Mouse (Mus musculus) intestine, embryonic 14.5 days (tissue): ENCODE data around the gene Slc45a2. TPM values are rescaled to one million over a fixed set of nuclear protein-coding genes. Genes with fewer than 3 reads are reported as not detected.

ENCODE experiments used
- ATAC-seq: fragments of 200-750 bp; cut with Nextera tagmentation; replicated peaks from 2 replicates; pipeline ENCODE4 v1.8.0; 2017; ENCODE audit warnings: low read depth, moderate number of reproducible peaks, moderate TSS enrichment, moderate library complexity; ENCODE audit not compliant: low FRiP score, low TSS enrichment
- DNase-seq: peaks from one replicate; pipeline ENCODE4 v3.0.0-alpha.2; 2018; ENCODE audit warnings: low spot score
- H3K27ac ChIP-seq: fragments of 300-500 bp; sonication (generic); 2 replicates; pipeline ENCODE4 v1.5.1; 2014; ENCODE audit warnings: low read depth, mild to moderate bottlenecking, control low read depth
- H3K27me3 ChIP-seq: fragments of 300-500 bp; sonication (generic); replicated peaks from 2 replicates; pipeline ENCODE4 v1.6.1; 2014; ENCODE audit warnings: low read length, control low read depth; ENCODE audit not compliant: control insufficient read depth, insufficient read depth
- H3K36me3 ChIP-seq: fragments of 300-500 bp; sonication (generic); 2 replicates; pipeline ENCODE4 v1.6.1; 2014; ENCODE audit warnings: low read length, control low read depth; ENCODE audit not compliant: control insufficient read depth, insufficient read depth
- H3K4me1 ChIP-seq: fragments of 300-500 bp; sonication (generic); replicated peaks from 2 replicates; pipeline ENCODE4 v1.6.1; 2014; ENCODE audit warnings: low read length, control low read depth, mixed read lengths; ENCODE audit not compliant: control insufficient read depth, insufficient read depth
- H3K4me2 ChIP-seq: fragments of 300-500 bp; sonication (generic); 2 replicates; pipeline ENCODE4 v1.6.1; 2014; ENCODE audit warnings: low read length
- H3K4me3 ChIP-seq: fragments of 300-500 bp; sonication (generic); 2 replicates; pipeline ENCODE4 v1.5.1; 2014; ENCODE audit warnings: low read depth, low read length, control low read depth, mixed read lengths
- H3K9ac ChIP-seq: fragments of 300-500 bp; sonication (generic); 2 replicates; pipeline ENCODE4 v1.6.1; 2014; ENCODE audit warnings: mild to moderate bottlenecking, low read length
- H3K9me3 ChIP-seq: fragments of 300-500 bp; sonication (generic); 2 replicates; pipeline ENCODE4 v1.6.1; 2016; ENCODE audit warnings: low read length, control low read depth; ENCODE audit not compliant: control insufficient read depth
- WGBS: fragments of 180-500 bp; shearing (Covaris S2); extraction: QIAGEN DNeasy Blood & Tissue Kit; methylation state at CpG from one replicate; pipeline ENCODE4 v1.1.7; 2014; 5-methylcytosine and 5-hydroxymethylcytosine counted together
- polyA plus RNA-seq: library from polyadenylated mRNA; unstranded; fragments of >200 nt; fragmentation: Nextera tagmentation; extraction: Ambion mirVana; gene quantifications from 2 replicates; pipeline ENCODE4 v1.2.1, GENCODE M21; 2014

The Slc45a2 gene
- polyA plus RNA-seq, 1 experiment from 2014 or later: not detected

DNA sequence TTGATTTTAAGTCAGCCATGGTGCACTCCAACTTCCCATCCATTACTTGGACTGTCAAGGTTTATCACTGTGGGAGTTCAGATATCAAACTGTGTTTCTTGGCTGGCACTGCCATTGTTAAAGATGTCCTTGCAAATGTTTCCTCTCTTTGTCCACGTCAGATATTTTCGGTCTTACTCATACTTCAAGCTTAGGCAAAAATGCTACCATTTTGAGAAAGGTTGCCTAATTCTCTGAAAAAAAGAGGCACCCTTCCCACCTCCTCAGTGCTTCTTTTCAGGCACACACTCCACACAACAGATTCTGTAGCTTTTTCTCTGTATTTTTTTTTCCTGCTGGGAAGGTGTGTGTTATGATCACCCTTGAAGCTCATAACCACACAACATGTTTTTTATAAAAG lies 40.7 kb downstream of the Slc45a2 start:
- Histone ChIP-seq H3K4me2 (no peak overlapping the region), H3K9ac (no peak overlapping the region), H3K4me1 (peaks cover 16% of the 10 kb centered on the region), H3K9me3 (no peaks in the 10 kb centered on the region), H3K27ac (no peak overlapping the region), H3K36me3 (no peaks in the 10 kb centered on the region), H3K4me3 (no peak overlapping the region), H3K27me3 (peaks cover 22% of the 10 kb centered on the region)
- 85% methylated on average over 2 of the region's 2 CpGs for WGBS
- ATAC-seq: no peak
- DNase-seq: no peak

DNA sequence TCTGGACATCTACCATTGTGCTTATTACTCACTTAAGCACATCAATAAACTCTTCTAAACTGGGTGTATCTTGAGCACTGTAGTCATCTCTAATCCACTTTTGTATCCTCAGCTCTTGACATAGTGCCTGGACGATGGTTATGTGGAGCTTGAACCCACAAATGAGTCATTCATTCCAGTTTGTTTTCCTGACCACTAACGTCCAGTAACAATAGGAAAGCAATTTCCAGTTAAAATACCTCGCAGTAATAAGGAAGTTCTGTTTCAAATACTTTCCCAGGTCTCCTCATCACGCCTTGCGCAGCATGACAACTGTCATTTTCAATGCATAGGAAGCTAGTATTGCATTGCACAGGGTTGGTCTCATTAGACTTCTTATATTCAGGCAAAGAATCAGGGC lies 42.3 kb downstream of the Slc45a2 start:
- H3K27me3 ChIP-seq: peaks cover 6% of the 10 kb centered on the region
- H3K4me3 ChIP-seq: no peak overlapping the region
- H3K9me3 ChIP-seq: no peaks in the 10 kb centered on the region
- 83% methylated on average over 5 of the region's 5 CpGs for WGBS
- H3K4me2 ChIP-seq: no peak overlapping the region
- H3K36me3 ChIP-seq: no peaks in the 10 kb centered on the region
- DNase-seq (no peak), ATAC-seq (no peak)
- no peak overlapping the region for H3K27ac ChIP-seq
- no peak overlapping the region for H3K9ac ChIP-seq
- H3K4me1 ChIP-seq: peaks cover under 1% of the 10 kb centered on the region; the same call in 1 of the 2 replicates

DNA sequence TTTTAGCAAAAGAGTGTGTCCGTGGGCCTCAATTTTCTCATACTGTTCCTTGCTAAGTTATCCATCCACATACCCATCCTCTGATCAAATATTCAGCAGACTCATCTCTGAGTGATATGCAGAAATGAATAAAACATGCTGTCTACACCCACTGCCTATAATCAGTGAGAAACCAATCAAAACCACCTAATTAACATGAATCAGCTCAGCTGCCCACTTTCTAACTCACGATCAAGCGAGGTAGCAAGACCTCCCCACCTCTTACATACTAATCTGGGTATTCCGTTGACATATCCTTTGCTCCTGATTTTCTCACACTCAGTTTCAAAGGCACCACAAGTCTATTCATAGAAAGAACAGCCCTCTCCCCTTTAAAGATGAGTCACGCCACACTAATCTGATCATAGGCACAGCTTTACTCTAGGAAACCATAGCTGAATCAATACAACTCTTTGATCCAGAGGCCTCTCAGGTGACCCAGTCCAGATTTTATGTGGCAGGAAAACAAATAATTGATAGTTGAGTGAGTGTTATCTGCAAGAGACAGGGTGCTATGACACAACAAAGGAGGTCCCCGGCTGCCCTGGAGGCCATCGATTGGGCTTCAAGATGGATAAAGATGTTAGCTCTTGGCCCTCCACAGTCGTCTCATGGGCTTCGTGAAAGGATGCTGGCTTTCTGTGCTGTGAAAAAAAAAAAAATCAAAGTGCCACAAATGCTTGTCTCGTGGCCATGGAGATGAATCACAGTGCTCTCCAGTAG lies 53.3 kb downstream of the Slc45a2 start:
- ATAC-seq (no peak), DNase-seq (no peak)
- Histone ChIP-seq H3K36me3 (no peaks in the 10 kb centered on the region), H3K27me3 (no peaks in the 10 kb centered on the region), H3K9ac (no peak overlapping the region), H3K4me1 (no peaks in the 10 kb centered on the region), H3K4me3 (no peak overlapping the region), H3K9me3 (no peaks in the 10 kb centered on the region), H3K27ac (no peak overlapping the region), H3K4me2 (no peak overlapping the region)
- 72% methylated on average over 10 of the region's 10 CpGs for WGBS

DNA sequence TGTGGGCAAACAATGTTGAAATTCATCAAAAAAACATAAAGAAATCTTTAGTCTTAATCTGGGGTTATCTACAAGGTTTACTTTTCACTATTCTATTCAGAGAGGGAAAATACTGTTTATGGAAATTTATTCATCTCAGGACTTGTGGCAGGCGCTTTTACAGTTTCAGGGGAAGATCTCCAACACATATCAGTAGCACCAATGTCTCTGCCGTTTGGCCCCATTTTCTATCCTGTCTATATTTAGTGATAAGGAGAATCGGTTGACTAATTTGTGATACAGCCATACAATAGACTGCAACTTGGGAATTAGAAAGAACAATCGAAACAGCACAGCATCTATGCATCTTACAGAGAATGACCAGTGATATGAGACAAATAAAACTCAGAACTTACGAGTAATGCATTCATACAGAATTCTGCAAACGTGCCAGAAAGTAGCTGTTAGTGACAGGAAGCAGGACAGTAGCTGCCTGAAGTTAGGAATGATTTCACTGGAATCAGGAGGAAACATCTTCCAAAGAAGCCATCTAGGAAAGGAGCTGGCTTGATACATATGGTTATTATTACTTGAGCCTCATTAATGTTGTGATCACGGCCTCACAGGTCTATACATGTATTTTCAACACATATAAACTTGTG lies 54.0 kb downstream of the Slc45a2 start:
- no peak overlapping the region for H3K9ac ChIP-seq
- DNase-seq: no peak
- H3K9me3 ChIP-seq: no peaks in the 10 kb centered on the region

DNA sequence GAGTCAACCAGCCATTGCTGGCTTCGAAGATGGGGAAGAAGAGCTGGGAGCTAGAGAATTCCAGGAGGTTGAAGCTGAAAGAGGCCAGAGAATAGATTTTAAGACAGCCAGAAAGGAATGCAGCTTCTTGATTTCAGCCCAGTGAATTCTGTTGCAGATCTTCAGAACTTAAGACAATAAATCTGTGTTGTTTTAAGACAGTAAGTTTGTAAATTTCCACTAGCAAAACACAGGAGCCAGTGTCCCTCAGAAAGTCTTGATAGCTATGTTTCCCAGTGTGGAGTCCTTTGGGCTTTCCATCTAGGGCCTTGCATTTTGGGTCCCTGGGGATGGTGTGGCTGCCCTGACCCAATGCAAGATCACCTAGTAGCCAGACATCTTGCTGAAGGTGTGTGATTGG lies 62.4 kb downstream of the Slc45a2 start:
- no peak overlapping the region for H3K27ac ChIP-seq

More for the DNA sequence above, 54.0 kb downstream of the Slc45a2 start:
- 72% methylated on average over 7 of the region's 7 CpGs for WGBS
- H3K4me2 ChIP-seq: no peak overlapping the region
- no peak for ATAC-seq
- H3K36me3 ChIP-seq: no peaks in the 10 kb centered on the region
- H3K27me3 ChIP-seq: no peaks in the 10 kb centered on the region
- no peak overlapping the region for H3K27ac ChIP-seq
- H3K4me3 ChIP-seq: no peak overlapping the region
- no peaks in the 10 kb centered on the region for H3K4me1 ChIP-seq

DNA sequence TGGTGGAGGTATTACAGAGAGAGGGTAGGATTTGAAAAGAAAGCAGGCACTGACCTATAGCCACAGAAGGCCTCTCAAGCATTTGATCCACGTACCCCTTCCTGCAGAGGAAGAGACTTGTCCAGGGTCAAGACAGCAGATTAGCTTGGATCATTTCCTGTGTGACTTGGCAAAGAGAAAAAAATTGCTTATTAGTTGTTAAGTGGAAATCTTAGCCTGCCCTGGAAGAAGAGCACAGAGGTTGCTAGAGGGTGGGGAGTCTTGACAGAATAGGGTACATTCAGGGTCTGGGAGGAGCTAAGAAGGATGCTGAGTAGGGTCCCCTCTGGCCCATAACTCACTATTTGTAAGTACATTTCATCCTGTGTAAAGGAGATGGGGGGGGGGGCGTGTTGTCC lies 63.6 kb downstream of the Slc45a2 start:
- WGBS: 29% methylated on average over 2 of the region's 2 CpGs
- no peak for DNase-seq

More for the DNA sequence above, 62.4 kb downstream of the Slc45a2 start:
- Histone ChIP-seq H3K9ac (no peak overlapping the region), H3K9me3 (no peaks in the 10 kb centered on the region), H3K4me1 (peaks cover 10% of the 10 kb centered on the region), H3K4me2 (no peak overlapping the region), H3K27me3 (no peaks in the 10 kb centered on the region), H3K36me3 (no peaks in the 10 kb centered on the region), H3K4me3 (no peak overlapping the region)
- no peak for ATAC-seq
- no peak for DNase-seq
- WGBS: 85% methylated on average over 1 of the region's 1 CpGs

DNA sequence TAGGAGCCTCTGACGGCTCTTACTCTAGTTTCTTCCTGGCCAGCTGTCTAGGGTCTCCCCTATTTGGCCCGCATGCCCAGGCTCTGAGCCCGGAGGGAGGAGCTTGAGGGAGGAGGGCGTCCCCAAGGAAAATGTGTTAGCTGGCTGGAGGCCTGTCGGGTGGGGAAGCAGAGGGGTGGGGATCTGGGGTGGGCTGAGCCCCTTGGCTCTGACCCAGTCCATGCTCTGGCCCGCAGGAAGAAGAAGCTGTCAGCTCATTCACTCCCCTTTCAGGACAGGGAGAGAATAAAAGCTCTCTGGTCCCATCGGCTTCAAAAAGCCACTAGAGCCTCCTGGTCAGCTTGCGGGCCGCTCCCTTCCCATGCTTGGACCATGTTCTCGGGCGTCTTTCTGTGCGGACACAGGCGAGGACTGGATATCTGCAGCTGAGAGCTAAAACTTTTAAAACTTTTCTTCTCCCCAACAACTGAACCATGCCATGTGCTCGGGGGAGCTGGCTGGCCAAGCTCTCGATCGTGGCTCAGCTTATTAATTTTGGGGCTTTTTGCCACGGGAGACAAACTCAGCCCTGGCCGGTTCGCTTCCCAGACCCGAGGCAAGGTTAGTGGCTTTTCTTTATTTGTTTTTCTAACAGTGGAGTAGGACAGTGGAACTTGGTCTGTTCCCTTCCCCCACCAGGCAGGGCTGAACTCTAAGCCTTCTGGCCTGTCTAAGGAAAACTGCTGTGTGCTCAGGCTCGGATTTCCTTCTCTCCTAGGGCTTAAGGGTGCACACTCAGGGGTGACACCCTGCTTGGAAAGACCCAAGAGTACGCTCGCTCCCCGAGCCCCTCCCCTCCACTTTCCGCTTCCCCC lies 64.3 kb downstream of the Slc45a2 start, which contains the start of gene Adamts12:
Gene Adamts12, plus strand, starts transcription at position 233 of the 854 bp plus-strand sequence.
- Histone ChIP-seq H3K9ac (peak within 1 kb of the TSS; percentile 56), H3K4me1 (peaks cover 10% of the 10 kb centered on the region), H3K4me2 (peak within 1 kb of the TSS; percentile 61), H3K27me3 (no peaks in the 10 kb centered on the region), H3K36me3 (no peaks in the 10 kb centered on the region), H3K4me3 (peak within 1 kb of the TSS; percentile 42), H3K9me3 (no peaks in the 10 kb centered on the region), H3K27ac (peak within 1 kb of the TSS; percentile 90)
- DNase-seq (peak; percentile 83), ATAC-seq (peak; percentile 86)
- WGBS: 2% methylated on average over 25 of the region's 25 CpGs

More for the DNA sequence above, 63.6 kb downstream of the Slc45a2 start:
- no peak overlapping the region for H3K4me3 ChIP-seq
- peak overlapping the region; percentile 61 for H3K4me2 ChIP-seq
- ATAC-seq: peak; percentile 61
- H3K27me3 ChIP-seq: no peaks in the 10 kb centered on the region
- H3K9ac ChIP-seq: no peak overlapping the region
- H3K9me3 ChIP-seq: no peaks in the 10 kb centered on the region
- H3K36me3 ChIP-seq: no peaks in the 10 kb centered on the region
- peak overlapping the region; percentile 90 for H3K27ac ChIP-seq
- peaks cover 10% of the 10 kb centered on the region for H3K4me1 ChIP-seq

DNA sequence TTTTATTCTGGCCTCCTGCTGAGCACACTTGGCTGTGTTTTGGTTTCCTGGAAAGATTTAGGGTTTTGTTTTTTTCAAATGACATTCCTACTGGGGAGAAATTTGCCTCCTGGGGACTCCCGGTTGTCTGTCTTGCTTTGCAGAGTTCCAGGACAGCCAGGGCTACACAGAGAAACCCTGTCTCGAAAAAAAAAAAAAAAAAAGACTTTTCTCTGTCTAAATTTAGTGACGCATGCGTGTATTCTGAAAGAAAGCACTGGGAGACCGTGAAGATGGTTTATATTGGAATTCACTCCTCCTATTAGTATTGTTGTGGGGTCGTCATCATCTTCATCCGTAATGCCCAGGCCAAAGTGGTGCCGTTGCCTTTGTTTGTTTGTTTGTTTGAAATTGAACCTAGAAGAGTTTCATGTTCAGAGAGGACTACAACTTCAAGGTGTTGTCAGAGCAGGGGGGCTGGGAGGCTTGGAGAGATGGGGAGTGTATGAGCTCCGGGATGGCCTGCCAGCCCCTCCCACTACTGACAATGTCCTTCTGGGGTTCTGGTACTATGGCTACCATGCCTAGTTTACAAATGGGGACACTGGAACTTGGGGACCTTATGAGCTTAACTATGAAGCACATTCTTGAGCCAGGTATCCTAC lies 65.1 kb downstream of the Slc45a2 start:
- Histone ChIP-seq H3K4me2 (peak overlapping the region; percentile 61), H3K4me1 (peaks cover 10% of the 10 kb centered on the region), H3K4me3 (peak overlapping the region; percentile 42), H3K36me3 (no peaks in the 10 kb centered on the region), H3K9ac (peak overlapping the region; percentile 56), H3K27ac (peak overlapping the region; percentile 90), H3K27me3 (no peaks in the 10 kb centered on the region), H3K9me3 (no peaks in the 10 kb centered on the region)
- WGBS: 7% methylated on average over 9 of the region's 9 CpGs
- ATAC-seq (0 out of 2 replicates have a peak, but pooled peaks have one; percentile 16), DNase-seq (peak; percentile 58)
